Mouse (Mus musculus): ENCODE results near the gene Med9.

GRCm38 (mm10) chr11:59937023-59937422 is 11.0 kb upstream of the Med9 start:
- no peak for TF ChIP-seq CTCF (conservative IDR thresholded peaks at IDR 0.05; ENCODE audit: low read length)
- TF ChIP-seq POU5F1 (IDR thresholded peaks at IDR 0.05; ENCODE audit: borderline replicate concordance, low read length): no peak

Measured in E14TG2a.4 (cell line).